Mouse (Mus musculus) left cerebral cortex, adult 18-20 months (tissue): ENCODE measurements around the gene Npy1r. TPM values are rescaled to one million over a fixed set of nuclear protein-coding genes. Genes with fewer than 3 reads are reported as not detected.

Source experiments
- DNase-seq, 2 experiments: peaks; one replicate each; pipeline ENCODE4 v3.0.0; 2021 to 2022; ENCODE audit warnings: low spot score in 2 of 2, mixed read lengths in 1 of 2
- long read RNA-seq, 2 experiments: library from polyadenylated mRNA; stranded (forward); transcript quantifications; one replicate each; pipeline ENCODE4 v2.0.0; 2021
- total RNA-seq, 2 experiments: library from RNA; stranded (reverse); gene quantifications; 2 replicates each; pipeline ENCODE4 v1.2.3; 2021

Gene Npy1r
- total RNA-seq = 10 to 100 TPM; 27.9 to 29.0 TPM
- long read RNA-seq, experiment 1, transcript Npy1r-201 (3 exons, 3,001 nt) = major isoform, 5 of 27 reads
- long read RNA-seq, experiment 1, partial matches to known transcripts = 1 of 27 reads
- long read RNA-seq, experiment 1, other reads (novel, unspliced or antisense) = 20 of 27 reads
- long read RNA-seq, experiment 2, partial matches to known transcripts = 13 of 21 reads
- long read RNA-seq, experiment 2, other reads (novel, unspliced or antisense) = 2 of 21 reads

- DNase-seq = peak; percentile 48 to 68
Measured at GRCm38 (mm10) chr8:66696970-66697843, at the start of gene Npy1r. Gene Npy1r, plus strand, starts transcription at chr8:66697192.

GRCm38 (mm10) chr8:66681261-66681660 is 15.7 kb upstream of the Npy1r start:
- DNase-seq = no peak

GRCm38 (mm10) chr8:66687511-66688329 is 9.3 kb upstream of the Npy1r start, which contains the start of gene Npy5r:
Gene Npy5r, minus strand, starts transcription at chr8:66688128.
- DNase-seq = peak; percentile 19 to 58

GRCm38 (mm10) chr8:66688395-66688794 is 8.6 kb upstream of the Npy1r start:
- DNase-seq = peak in 1 of 2 experiments; percentile 30

- DNase-seq = no peak
Measured at GRCm38 (mm10) chr8:66688799-66689198, 8.2 kb upstream of the Npy1r start.

GRCm38 (mm10) chr8:66690402-66690801 is 6.6 kb upstream of the Npy1r start:
- DNase-seq = no peak

GRCm38 (mm10) chr8:66698011-66698410 is 1.0 kb downstream of the Npy1r start:
- no peak for DNase-seq

- no peak for DNase-seq
Measured at GRCm38 (mm10) chr8:66698782-66699181, 1.8 kb downstream of the Npy1r start.

GRCm38 (mm10) chr8:66714324-66714975 is 17.5 kb downstream of the Npy1r start:
- DNase-seq = no peak

- DNase-seq = peak in 1 of 2 experiments; percentile 8
Measured at GRCm38 (mm10) chr8:66722835-66723234, 25.8 kb downstream of the Npy1r start.

- no peak for DNase-seq
Measured at GRCm38 (mm10) chr8:66729446-66729845, 32.5 kb downstream of the Npy1r start.

- DNase-seq = no peak
Measured at GRCm38 (mm10) chr8:66731957-66732356, 35.0 kb downstream of the Npy1r start.

- DNase-seq = no peak
Measured at GRCm38 (mm10) chr8:66742359-66742758, 45.4 kb downstream of the Npy1r start.

GRCm38 (mm10) chr8:66745612-66746011 is 48.6 kb downstream of the Npy1r start:
- no peak for DNase-seq

- no peak for DNase-seq
Measured at GRCm38 (mm10) chr8:66751621-66752020, 54.6 kb downstream of the Npy1r start.

- peak in 1 of 2 experiments; percentile 36 for DNase-seq
Measured at GRCm38 (mm10) chr8:66756161-66756560, 59.2 kb downstream of the Npy1r start.

Other genes with a start within 250 kb of the Npy1r start
- 10 to 100 TPM in 1 of 2 experiments, 1 to 10 TPM in 1; 9.4 to 10.2 TPM for gene Tma16, start 210.7 kb upstream of the Npy1r start, total RNA-seq
- gene Tktl2, start 185.4 kb upstream of the Npy1r start, total RNA-seq = under 1 TPM; 0.21 to 0.28 TPM
- gene Npy5r, start 9.1 kb upstream of the Npy1r start, total RNA-seq = 1 to 10 TPM; 6.2 to 6.8 TPM
- gene Naf1, start 163.0 kb downstream of the Npy1r start, total RNA-seq = 10 to 100 TPM; 15.7 to 16.2 TPM